1 mouse cellular context compared by ENCODE assay signal in genomic region chr17:56829171-56829570, GRCm38 (mm10).
TF ChIP-seq lines count a peak whose summit lies in the region.

No protein-coding gene starts in this region.

TF ChIP-seq in MEL, 35 proteins besides CTCF, POLR2A, EP300 and RAD21 (continued from another document):
- 0 out of 2 replicates have a peak, but pooled peaks have one; percentile 10 for TF ChIP-seq ETS1 (IDR thresholded peaks at IDR 0.05; ENCODE audit: low read depth, low read length)
- no peak for TF ChIP-seq RCOR1 (IDR thresholded peaks at IDR 0.05; ENCODE audit: low read depth, low read length)
- peak; percentile 59; the same call in 1 of the 2 replicates for TF ChIP-seq MXI1 (IDR thresholded peaks at IDR 0.05; ENCODE audit: low read depth, low read length)
